Mouse (Mus musculus): ENCODE data around the gene Tsen2.

Gene Tsen2

GRCm38 (mm10) chr6:115542341-115542740, 2.1 kb upstream of the Tsen2 start:
- no peak for DNase-seq

- peak; percentile 60 for DNase-seq
These were observed 1.8 kb downstream of the Tsen2 start for GRCm38 (mm10) chr6:115546276-115546675.

DNA sequence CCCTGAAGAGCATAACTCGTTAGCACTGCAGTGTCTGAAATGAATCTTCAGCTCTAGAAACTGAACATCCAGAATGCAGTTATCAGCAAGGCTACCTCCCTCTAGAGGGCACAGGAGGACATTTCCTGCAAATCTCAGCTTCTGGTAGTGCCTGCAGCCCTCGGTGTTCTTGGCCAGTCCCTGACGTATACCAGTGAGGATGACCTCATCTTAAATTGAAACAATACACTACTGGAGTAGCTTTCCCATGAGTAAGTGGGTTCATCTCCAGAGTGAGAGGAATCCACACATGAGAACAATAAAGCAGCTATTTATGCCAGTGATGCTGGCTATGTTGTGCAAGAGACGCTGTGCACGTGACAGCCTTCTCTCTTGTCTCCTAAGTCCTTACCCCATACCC, 11.0 kb downstream of the Tsen2 start:
- no peak for DNase-seq

DNA sequence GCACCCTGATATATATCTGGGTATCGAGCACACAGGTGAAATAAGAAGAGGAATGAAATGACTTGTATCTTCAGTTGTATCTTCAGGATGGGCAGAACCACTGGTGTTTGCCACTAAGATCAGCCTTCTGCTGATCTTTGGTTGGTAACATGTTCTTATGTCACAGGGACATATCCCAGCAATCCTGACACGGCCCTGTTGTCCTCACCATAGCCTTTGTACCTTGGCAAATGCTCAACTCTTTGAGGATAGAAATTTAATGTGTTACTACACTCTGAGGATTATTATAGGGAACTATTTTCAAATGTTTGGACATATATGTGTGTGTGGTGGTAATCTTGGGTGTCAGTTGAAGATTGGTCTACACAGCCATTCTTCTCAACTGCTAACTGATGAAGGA, 13.7 kb downstream of the Tsen2 start:
- no peak for DNase-seq

DNA sequence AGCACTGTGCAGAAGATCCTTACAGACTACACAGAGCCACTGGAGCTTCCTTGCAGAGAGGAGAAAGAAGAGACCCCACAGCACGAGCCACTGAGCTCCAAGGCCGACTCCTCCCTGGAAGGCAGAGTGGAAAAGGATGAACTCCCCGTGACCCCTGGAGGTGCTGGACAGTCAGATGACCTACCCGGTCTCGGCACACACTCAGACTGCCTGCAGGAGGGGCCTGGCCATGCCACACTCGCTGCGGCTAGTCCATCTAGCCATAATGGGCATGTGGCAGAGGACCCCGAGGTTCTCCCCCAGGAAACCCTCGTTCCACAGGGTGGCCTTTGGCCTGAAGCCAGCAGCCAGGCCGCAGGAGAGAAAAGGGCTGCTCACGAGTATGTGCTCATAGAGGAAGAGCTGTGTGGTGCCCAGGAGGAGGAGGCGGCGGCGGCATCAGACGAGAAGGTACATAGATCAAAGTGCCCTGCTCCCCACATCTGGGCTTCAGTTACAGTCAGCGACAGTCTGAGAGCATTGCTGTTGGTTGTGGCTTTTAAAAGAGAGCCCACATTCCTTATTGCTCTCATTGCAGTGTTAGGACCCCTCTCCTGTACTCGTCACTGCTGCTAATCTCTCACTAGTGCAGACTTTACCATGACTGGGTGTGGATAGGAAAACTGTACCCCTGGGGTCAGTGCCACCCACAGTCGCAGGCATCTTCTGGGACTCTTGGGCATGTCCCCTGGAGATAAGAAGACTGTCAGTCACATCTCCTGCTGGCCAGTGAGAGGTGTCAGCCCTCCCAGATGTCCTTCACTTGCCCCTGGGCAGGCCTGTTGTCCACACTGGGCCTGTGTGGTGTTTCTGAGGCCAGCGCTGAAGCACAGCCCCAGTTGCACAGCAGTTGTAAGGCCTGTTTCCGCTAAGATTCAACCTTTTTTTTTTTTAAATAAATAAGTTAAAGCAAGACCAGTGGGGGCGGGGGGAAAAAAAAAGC, 15.5 kb downstream of the Tsen2 start:
- no peak for DNase-seq

DNA sequence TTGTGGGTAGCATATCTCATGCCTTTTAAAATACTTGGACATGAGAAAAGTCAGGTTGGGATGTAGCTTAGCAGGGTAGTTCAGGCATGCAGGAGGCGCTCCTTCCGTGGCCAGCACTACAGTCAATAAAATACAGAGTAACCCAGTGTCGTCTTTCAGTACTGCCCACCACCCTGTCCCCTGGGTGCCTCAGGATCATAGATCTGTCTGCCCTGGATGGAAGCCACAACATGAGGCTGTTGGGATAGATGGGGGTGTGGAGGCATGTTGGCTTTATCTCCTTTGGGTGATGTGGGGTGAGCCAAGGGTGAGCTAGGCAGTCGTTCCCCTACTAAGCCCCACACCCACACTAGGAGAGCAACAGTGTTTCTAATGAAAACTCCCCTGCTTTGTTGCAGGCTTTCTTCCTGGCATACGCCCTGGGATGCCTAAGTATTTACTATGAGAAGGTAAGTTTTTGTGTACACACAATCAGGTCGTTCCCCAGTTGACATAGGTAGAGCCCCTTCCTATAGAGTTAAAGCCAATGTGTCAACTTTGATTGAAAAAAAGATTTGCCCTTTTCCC, 21.1 kb downstream of the Tsen2 start:
- DNase-seq: no peak

DNA sequence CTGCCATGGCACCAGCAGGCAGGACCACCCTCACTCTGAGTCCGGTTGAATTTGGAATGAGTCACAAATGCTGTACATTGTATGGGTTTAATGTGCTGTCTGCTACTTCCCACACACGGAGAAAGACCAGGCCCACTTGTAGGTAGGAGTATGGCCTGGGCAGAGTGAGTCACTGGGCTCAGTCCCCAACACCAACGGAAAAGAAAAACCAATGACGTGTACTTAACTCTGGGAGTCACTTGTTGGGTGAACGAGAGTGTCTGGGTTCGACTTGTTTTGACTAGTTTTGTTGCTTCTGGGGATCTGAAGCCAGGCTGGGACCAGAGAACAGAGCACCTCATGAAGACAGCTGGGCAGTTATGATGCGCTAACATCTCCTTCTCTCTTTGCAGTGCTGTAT, 29.7 kb downstream of the Tsen2 start:
- DNase-seq: no peak

DNA sequence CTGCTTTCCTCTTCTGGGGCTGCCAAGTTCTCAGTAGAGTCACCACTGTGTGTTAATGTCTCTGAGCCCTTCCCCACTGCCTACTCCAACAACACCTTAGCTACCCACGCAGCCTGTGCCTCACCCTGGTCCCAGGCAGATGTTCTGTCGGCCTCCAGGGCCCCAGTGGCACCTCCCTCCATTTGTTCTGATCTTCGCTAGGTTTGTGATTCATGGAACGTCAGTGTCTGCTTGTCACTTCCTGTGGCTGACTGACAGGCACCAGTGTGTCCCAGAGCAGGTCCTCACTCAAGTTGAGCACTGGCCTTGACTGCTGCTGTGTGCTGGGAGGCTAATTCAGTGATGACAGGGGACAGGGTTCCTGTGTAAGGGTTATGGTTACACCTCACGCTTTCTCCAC, 32.9 kb downstream of the Tsen2 start:
- no peak for DNase-seq

GRCm38 (mm10) chr6:115577941-115578340, 33.5 kb downstream of the Tsen2 start:
- DNase-seq: no peak

- DNase-seq: no peak
These were observed 36.3 kb downstream of the Tsen2 start for GRCm38 (mm10) chr6:115580810-115581209.

DNA sequence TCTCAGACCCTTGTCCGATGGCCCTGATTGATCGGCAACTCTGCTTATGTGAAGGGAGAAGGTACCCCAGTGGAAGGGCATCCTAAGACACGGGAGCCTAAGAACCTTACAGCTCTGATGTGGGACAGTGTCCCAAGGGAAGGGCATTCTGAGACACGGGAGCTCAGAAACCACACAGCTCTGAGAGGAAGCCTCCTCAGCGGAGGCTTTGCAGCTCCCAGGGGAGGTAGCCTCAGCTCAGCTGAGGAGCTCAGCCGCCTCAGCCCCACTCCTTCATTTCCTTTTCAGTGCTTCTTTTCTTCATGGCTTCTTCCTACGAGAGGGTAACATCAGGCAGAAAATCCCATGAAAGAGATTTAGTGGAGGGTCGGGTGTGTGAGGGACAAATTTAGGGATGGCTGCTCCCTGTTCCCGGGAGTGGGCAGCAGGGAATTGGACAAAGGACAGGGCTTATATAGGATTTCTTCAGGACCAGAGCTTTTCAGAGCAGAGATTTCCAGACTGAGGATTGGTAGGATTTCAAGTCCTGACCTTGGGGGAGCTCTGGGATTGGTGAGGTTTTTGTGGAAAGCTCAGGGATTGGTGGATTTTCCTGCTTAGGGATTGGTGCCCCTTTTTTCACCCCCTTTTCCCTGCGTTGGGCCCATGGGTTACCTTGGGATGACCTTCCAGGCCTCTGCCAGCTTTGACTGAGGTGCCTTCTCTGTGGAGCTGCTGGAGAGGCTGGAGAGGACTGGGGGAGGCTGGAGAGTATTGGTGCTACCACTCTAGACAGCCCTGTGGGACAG, 38.1 kb downstream of the Tsen2 start:
- no peak for DNase-seq

DNA sequence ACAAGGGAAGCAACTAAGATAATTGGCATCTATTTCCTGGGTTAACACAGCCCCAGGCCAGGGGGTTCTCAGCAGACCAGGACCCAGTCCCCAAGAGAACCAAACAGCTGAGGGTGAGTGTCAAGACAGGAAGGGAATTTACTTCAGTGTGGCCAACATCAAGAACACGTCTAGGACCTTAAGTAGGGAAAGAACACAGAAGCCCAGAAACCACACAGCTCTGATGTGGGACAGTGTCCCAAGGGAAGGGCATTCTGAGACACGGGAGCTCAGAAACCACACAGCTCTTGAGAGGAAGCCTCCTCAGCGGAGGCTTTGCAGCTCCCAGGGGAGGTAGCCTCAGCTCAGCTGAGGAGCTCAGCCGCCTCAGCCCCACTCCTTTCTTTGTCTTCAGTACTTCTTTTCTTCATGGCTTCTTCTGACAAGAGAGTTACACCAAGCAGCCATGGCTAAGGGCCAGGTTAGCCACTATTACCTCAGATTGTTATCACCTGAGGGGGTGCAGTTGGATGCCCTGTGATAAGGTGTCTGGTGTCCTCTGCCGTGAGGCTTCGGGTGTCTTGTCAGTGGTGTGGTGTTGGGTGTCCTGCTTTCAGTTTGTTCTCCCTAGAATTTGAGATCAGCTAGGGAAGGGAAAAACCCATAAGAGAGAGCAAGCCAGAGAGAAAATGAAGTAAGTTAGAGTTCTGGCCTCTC, 39.1 kb downstream of the Tsen2 start:
- DNase-seq: no peak

DNA sequence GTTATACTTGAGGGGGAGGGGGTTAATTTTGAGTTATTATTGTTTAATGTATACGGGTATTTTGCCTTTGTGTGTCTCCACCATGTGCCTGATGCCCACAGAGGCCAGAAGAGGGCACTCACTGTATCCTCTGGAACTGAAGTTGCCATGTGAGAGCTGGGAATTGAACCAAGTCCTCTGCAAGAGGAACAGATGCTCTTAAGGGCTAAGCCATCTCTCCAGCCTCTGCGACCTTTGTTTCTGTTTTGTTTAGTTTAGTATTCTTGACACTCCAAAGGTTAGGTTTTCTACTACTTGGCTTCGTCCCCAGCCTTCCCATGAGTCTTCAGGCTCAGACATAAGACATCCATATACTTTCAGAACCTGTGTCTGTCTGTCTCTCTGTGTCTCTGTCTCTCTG, 39.7 kb downstream of the Tsen2 start:
- no peak for DNase-seq

- DNase-seq: no peak
These were observed 41.9 kb downstream of the Tsen2 start for GRCm38 (mm10) chr6:115586321-115586720.

DNA sequence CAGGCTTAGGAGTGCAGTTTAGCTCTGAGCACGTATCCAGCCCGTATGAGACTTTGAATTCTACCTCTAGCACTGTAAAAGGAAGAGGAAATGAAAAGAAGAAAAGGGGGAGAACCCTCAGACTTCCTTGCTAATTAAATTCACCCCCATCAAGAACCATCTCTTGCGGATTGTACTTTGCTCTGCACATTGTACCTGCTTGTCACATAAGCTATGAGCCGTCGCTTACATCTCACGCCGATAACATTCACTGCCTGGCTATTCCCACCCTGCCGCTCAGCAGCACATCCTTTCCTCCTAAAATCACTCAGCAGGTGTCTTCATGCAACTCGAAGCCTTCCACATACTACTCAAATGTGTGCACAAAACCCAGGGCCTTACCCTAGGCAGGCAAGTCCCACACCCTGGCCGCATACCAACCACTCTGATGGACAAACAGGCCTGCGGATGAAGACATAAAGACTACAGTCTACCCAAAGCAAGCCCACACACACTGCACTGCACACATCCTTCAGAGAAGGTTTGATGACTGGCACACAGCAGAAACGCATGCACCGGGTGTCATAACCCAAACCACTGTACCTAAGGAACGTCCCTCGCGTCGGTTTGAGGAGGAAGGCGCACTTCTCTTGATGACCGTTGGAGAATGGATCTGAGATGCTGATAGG, 47.4 kb downstream of the Tsen2 start:
- DNase-seq: no peak

GRCm38 (mm10) chr6:115592458-115592857, 48.0 kb downstream of the Tsen2 start, which contains the start of gene Mkrn2os:
TSS of gene Mkrn2os (minus strand) at chr6:115592576.
- DNase-seq: no peak

DNA sequence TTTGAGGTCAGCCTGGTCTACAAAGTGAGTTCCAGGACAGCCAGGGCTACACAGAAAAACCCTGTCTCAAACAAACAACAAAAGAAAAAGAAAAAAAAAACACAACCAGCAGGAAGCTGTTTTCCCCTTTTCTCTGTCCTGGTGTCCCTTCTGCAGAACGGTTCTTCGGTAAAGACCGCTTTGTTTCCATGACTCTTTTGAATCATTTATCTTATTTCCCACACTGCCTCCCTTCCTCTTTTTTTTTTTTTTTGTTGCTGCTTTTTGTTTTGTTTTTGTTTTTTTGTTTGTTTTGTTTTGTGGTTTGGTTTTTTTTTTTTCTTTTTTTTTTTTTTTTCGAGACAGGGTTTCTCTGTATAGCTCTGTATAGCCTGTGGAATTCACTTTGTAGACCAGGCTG, 48.8 kb downstream of the Tsen2 start:
- DNase-seq: no peak

- no peak for DNase-seq
These were observed 50.0 kb downstream of the Tsen2 start for GRCm38 (mm10) chr6:115594463-115594862.

DNA sequence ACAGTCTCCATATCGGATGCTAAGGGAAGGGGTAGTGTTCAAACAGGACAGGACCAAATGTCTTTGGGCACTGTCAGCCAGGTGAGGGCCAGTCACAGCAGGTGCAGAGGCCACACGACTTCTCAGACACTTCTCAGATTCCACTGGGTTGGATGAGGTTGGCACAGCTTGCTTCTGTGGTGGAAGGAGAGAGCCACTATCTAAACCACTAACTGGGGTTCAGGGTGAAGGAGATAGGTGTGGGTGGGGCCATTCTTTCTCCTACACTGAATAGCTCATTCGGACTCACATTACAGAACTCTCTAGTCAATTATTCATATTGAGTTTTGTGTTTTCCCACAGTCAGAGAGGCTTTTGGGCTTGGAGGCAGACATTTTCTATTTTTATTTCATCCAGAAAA, 51.2 kb downstream of the Tsen2 start:
- no peak for DNase-seq

- DNase-seq: no peak
These were observed 56.9 kb downstream of the Tsen2 start for GRCm38 (mm10) chr6:115601322-115601714.

DNA sequence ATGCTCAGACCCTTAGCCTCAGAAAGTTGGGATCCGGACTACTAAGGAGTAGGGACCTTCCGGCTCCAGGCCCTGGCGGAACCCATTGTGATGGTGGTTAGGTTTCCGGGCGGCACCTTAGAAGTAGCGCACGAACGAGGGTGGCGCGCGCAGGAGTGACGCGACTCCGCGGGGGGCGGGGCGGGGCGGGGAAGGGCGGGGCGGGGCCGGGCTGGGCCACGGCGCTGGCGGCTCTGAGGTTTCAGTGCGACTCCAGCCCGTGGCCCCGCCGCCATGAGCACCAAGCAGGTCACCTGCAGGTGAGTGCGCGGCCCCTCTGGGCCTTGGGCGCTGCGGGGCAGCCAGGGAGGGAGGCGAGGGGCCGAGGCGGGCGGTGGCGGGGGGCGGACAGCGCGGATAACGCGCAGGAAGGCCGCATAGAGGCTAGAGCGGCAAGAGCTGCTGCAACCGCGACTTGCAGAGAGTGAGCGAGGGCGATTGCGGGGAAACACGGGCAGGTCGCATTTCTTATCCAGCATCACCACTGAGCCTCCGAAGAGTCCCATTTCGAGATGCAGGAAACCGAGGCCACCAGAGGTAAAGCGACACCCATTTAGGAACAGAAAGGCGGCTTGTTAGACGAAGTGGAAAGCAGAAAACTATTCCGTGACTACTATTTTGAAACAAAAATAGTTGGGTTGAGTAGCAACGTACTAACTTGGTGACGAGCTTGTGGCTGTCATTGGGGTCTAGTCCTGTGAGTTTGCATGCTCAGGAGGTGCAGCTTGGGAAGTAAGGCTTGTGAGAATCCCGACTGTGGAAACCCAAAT, 57.5 kb downstream of the Tsen2 start, which contains the start of gene Mkrn2:
Gene Mkrn2 (plus strand): TSS at position 188 of the 809 bp plus-strand sequence.
- DNase-seq: peak; percentile 91

Measured in right cerebral cortex, postnatal 4 days (tissue).